Mouse (Mus musculus): ENCODE measurements around the gene Coch. TPM values are rescaled to one million over a fixed set of nuclear protein-coding genes. Genes with fewer than 3 reads are reported as not detected.
A peak's percentile ranks its signal among the peaks of the same experiment; 100 is the strongest.
"Not testable (repeated sequence)": the region's sequence is repeated elsewhere in the genome, so short reads cannot be mapped to it uniquely, and the experiment has no call there.

Coch gene
- polyA plus RNA-seq, 1 experiment from 2014 or later: 3.8 TPM

DNA sequence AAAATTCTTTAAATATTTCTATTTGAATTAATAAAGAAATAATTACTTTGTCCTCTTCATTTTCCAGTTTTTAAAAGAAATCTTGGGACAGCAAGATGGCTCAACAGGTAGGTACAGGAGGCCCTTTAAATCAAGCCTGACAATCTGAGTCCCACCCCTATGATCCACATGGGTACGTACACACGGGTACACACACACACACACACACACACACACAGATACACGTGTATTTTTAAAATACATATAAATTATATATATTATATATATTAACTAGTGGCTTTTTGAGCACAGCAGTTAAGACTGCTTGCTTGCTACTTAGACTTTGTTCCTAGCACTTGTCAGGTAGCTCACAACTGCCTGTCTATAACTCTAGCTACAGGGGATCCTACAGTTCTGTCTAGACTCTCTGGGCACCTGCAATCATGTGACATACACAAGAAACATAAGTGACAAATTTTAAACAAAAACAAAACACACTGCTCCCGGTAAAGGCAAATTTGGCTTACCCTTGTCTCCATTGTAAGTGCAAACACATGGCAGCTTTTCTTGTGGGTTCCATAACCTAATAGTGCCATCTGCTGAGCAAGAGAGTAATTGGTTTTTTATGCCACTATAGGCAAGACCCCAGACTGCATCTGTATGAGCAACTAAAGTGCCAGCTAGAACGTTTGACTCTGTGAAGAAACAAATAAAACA lies 29.7 kb downstream of the Coch start:
- 84% methylated on average over 5 of the region's 5 CpGs for WGBS
- peak; percentile 14 for DNase-seq (ENCODE audit: low spot score)
- no peak overlapping the region for H3K4me3 ChIP-seq (ENCODE audit: low read depth, low read length)
- no peak for ATAC-seq (ENCODE audit: insufficient read depth, low FRiP score, low TSS enrichment)
- H3K9ac ChIP-seq (ENCODE audit: low read length): no peak overlapping the region
- no peaks in the 10 kb centered on the region for H3K36me3 ChIP-seq (ENCODE audit: control insufficient read depth, insufficient read depth, low read length)
- no peak overlapping the region for H3K27ac ChIP-seq (ENCODE audit: low read depth, low read length)
- H3K4me2 ChIP-seq (ENCODE audit: low read depth): no peak overlapping the region
- no peaks in the 10 kb centered on the region for H3K4me1 ChIP-seq (ENCODE audit: control insufficient read depth, insufficient read depth, low read length)
- no peaks in the 10 kb centered on the region for H3K27me3 ChIP-seq (ENCODE audit: control insufficient read depth, insufficient read depth, low read length)
- no peaks in the 10 kb centered on the region for H3K9me3 ChIP-seq (ENCODE audit: control insufficient read depth, low read length)

DNA sequence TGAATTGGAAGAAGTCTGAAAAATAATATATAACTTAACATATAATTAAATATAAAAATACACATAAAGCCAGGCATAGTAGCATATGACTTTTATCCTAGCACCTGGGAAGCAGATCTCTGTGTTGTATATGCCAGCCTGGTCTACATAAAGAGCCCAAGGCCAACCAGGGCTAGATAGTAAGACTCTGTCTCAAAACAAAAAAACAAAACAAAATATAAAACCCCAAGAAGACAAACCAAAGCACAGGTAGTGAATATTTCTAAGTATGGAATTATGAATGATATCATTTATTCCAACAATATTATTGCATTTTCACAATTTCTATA lies 30.2 kb downstream of the Coch start:
- no peak overlapping the region for H3K27ac ChIP-seq (ENCODE audit: low read depth, low read length)
- no peak overlapping the region for H3K4me2 ChIP-seq (ENCODE audit: low read depth)
- DNase-seq (ENCODE audit: low spot score) (no peak), ATAC-seq (ENCODE audit: insufficient read depth, low FRiP score, low TSS enrichment) (no peak)
- H3K9ac ChIP-seq (ENCODE audit: low read length): no peak overlapping the region
- H3K4me3 ChIP-seq (ENCODE audit: low read depth, low read length): no peak overlapping the region
- no peaks in the 10 kb centered on the region for H3K36me3 ChIP-seq (ENCODE audit: control insufficient read depth, insufficient read depth, low read length)
- no peaks in the 10 kb centered on the region for H3K9me3 ChIP-seq (ENCODE audit: control insufficient read depth, low read length)
- H3K27me3 ChIP-seq (ENCODE audit: control insufficient read depth, insufficient read depth, low read length): no peaks in the 10 kb centered on the region
- H3K4me1 ChIP-seq (ENCODE audit: control insufficient read depth, insufficient read depth, low read length): no peaks in the 10 kb centered on the region

DNA sequence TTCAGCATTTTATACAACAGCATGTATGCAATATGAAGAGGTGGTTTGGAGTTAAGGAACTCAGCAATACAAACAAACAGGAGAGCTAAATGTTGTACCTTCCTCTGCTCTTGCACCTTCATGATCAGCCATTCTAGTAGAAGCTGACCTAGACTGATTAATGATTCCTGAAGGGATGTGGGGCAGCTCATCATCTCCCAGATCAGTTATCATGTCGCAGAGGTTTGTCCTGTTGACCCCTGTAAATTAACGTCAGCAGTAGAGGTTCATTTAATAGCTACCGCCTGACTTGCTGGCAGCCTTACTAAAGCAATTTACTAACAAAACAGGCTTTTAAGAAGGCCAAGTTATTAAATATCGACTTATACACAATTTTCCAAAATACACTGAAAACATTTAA lies 40.3 kb downstream of the Coch start:
- WGBS: 85% methylated on average over 4 of the region's 4 CpGs
- no peak overlapping the region for H3K4me3 ChIP-seq (ENCODE audit: low read depth, low read length)
- no peak overlapping the region for H3K4me2 ChIP-seq (ENCODE audit: low read depth)
- H3K36me3 ChIP-seq (ENCODE audit: control insufficient read depth, insufficient read depth, low read length): no peaks in the 10 kb centered on the region
- no peaks in the 10 kb centered on the region for H3K4me1 ChIP-seq (ENCODE audit: control insufficient read depth, insufficient read depth, low read length)
- H3K9ac ChIP-seq (ENCODE audit: low read length): no peak overlapping the region
- ATAC-seq (ENCODE audit: insufficient read depth, low FRiP score, low TSS enrichment) (no peak), DNase-seq (ENCODE audit: low spot score) (no peak)
- no peaks in the 10 kb centered on the region for H3K9me3 ChIP-seq (ENCODE audit: control insufficient read depth, low read length)
- H3K27me3 ChIP-seq (ENCODE audit: control insufficient read depth, insufficient read depth, low read length): no peaks in the 10 kb centered on the region
- no peak overlapping the region for H3K27ac ChIP-seq (ENCODE audit: low read depth, low read length)

DNA sequence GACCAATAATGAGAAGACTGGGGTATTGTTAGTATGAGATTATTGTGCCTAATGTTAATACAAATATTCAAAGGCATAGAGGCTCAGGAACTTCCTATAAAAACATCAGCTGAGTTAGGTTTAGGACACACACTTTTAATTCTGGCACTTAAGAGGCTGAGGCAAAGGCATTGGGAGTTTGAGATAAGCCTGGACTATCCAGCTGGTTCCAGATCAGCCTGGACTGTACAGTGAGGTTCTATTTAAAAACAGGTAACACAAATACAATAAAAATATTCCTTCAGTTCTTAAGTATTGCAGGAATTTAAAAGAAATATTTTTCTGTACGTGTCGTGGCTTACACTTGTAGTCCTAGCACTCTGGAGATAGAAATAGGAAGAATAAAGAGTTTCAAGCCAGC lies 43.1 kb downstream of the Coch start:
- no peak overlapping the region for H3K9ac ChIP-seq (ENCODE audit: low read length)
- no peak overlapping the region for H3K27ac ChIP-seq (ENCODE audit: low read depth, low read length)
- no peaks in the 10 kb centered on the region for H3K27me3 ChIP-seq (ENCODE audit: control insufficient read depth, insufficient read depth, low read length)
- no peak overlapping the region for H3K4me3 ChIP-seq (ENCODE audit: low read depth, low read length)
- ATAC-seq (ENCODE audit: insufficient read depth, low FRiP score, low TSS enrichment): no peak
- H3K9me3 ChIP-seq (ENCODE audit: control insufficient read depth, low read length): no peaks in the 10 kb centered on the region
- H3K4me1 ChIP-seq (ENCODE audit: control insufficient read depth, insufficient read depth, low read length): no peaks in the 10 kb centered on the region
- no peak for DNase-seq (ENCODE audit: low spot score)
- 95% methylated on average over 2 of the region's 2 CpGs for WGBS
- H3K4me2 ChIP-seq (ENCODE audit: low read depth): no peak overlapping the region
- H3K36me3 ChIP-seq (ENCODE audit: control insufficient read depth, insufficient read depth, low read length): no peaks in the 10 kb centered on the region

DNA sequence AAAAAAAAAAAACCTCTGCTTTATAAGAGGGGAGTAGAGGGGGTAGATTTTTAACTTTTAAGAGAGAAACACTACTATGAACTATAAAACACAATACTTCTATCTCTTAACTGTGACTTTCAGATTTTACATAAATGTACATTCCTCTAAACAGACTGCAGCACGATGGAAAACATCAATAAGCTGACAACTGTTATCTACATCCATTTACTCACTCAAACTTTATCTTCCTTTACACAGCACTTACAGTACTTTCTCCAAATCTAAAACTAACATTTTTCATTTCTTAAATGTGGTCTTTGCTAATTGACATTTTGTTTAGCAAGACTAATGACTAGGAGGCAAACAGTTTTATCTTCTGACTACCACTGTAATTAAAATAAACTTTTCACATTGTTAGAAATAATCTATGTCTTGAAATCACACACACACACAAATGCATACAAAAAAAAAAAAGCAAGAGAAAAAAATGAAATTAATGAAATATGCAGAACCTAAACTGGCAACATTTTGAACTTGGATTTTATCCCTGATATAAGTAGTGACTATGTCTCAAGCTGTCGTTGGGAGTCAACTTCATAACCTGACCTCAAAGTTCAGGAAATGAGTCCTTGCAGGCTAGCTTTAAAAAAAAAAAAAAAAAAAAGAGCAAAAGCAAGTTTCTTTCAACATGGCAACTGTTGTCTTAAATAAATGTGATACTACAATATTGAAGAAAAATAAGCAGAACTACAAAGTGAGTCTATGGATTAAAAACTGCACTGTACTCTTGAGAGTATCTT lies 43.7 kb downstream of the Coch start:
- no peak overlapping the region for H3K27ac ChIP-seq (ENCODE audit: low read depth, low read length)
- no peaks in the 10 kb centered on the region for H3K27me3 ChIP-seq (ENCODE audit: control insufficient read depth, insufficient read depth, low read length)
- no peak overlapping the region for H3K9ac ChIP-seq (ENCODE audit: low read length)
- ATAC-seq (ENCODE audit: insufficient read depth, low FRiP score, low TSS enrichment) (no peak), DNase-seq (ENCODE audit: low spot score) (no peak)
- WGBS: 88% methylated on average over 2 of the region's 2 CpGs
- no peak overlapping the region for H3K4me2 ChIP-seq (ENCODE audit: low read depth)
- H3K9me3 ChIP-seq (ENCODE audit: control insufficient read depth, low read length): no peaks in the 10 kb centered on the region
- H3K4me3 ChIP-seq (ENCODE audit: low read depth, low read length): no peak overlapping the region
- H3K36me3 ChIP-seq (ENCODE audit: control insufficient read depth, insufficient read depth, low read length): no peaks in the 10 kb centered on the region
- H3K4me1 ChIP-seq (ENCODE audit: control insufficient read depth, insufficient read depth, low read length): no peaks in the 10 kb centered on the region

DNA sequence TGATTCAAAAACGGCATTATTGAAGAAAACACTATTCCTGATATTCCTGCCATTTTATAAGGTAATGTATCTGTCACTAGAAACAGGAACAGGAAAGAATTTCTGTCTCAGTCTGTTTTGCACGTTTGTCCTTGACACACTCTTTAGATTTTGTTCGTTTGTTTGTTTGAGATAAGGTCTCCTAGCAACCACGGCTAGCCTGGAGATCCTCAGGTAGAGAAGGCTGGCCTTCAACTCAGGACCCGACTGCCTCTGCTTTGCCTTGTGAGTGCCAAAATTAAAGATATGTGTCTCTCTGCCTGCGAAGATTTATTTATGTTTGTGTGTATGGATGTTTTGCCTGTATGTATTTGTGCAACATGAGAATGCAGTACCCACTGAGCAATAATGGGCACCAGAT lies 48.7 kb downstream of the Coch start:
- Histone ChIP-seq H3K9me3 (ENCODE audit: control insufficient read depth, low read length) (no peaks in the 10 kb centered on the region), H3K4me3 (ENCODE audit: low read depth, low read length) (no peak overlapping the region), H3K4me2 (ENCODE audit: low read depth) (no peak overlapping the region), H3K4me1 (ENCODE audit: control insufficient read depth, insufficient read depth, low read length) (no peaks in the 10 kb centered on the region), H3K36me3 (ENCODE audit: control insufficient read depth, insufficient read depth, low read length) (0 out of 2 replicates have a peak, but pooled peaks cover 2% of the 10 kb centered on the region), H3K27me3 (ENCODE audit: control insufficient read depth, insufficient read depth, low read length) (no peaks in the 10 kb centered on the region), H3K27ac (ENCODE audit: low read depth, low read length) (no peak overlapping the region), H3K9ac (ENCODE audit: low read length) (no peak overlapping the region)
- ATAC-seq (ENCODE audit: insufficient read depth, low FRiP score, low TSS enrichment) (no peak), DNase-seq (ENCODE audit: low spot score) (no peak)
- 77% methylated on average over 6 of the region's 6 CpGs for WGBS

DNA sequence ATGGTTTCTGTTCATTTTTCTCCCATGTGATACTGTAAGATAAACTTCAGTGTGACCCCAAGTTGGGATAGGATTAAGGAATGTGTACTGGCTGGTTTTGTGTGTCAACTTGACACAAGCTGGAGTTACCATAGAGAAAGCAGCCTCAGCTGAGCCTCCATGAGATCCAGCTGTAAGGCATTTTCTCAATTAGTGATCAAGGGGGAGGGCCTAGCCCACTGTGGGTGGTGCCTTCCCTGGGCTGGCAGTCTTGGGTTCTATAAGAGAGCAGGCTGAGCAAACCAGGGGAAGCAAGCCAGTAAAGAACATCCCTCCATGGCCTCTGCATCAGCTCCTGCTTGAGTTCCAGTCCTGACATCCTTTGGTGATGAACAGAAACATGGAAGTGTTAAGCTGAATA lies 56.3 kb downstream of the Coch start:
- H3K9me3 ChIP-seq (ENCODE audit: control insufficient read depth, low read length); H3K27ac ChIP-seq (ENCODE audit: low read depth, low read length); DNase-seq (ENCODE audit: low spot score); H3K4me3 ChIP-seq (ENCODE audit: low read depth, low read length); H3K9ac ChIP-seq (ENCODE audit: low read length); H3K27me3 ChIP-seq (ENCODE audit: control insufficient read depth, insufficient read depth, low read length); H3K36me3 ChIP-seq (ENCODE audit: control insufficient read depth, insufficient read depth, low read length); H3K4me2 ChIP-seq (ENCODE audit: low read depth); H3K4me1 ChIP-seq (ENCODE audit: control insufficient read depth, insufficient read depth, low read length); ATAC-seq (ENCODE audit: insufficient read depth, low FRiP score, low TSS enrichment): not testable (repeated sequence)

Other genes starting within 250 kb of the Coch start
- 38.6 and 43.9 TPM in 2 replicates for gene G2e3, start 245.3 kb upstream of the Coch start, polyA plus RNA-seq (2014; fragmentation: Nextera tagmentation; extraction: Ambion mirVana)
- gene Scfd1, start 215.8 kb upstream of the Coch start, polyA plus RNA-seq (2014; fragmentation: Nextera tagmentation; extraction: Ambion mirVana): 78.5 and 79.4 TPM in 2 replicates
- 44.2 and 50.1 TPM in 2 replicates for gene Ap4s1, start 97.7 kb downstream of the Coch start, polyA plus RNA-seq (2014; fragmentation: Nextera tagmentation; extraction: Ambion mirVana)
- 57.7 and 60.1 TPM in 2 replicates for gene Strn3, start 98.6 kb downstream of the Coch start, polyA plus RNA-seq (2014; fragmentation: Nextera tagmentation; extraction: Ambion mirVana)
- 36.4 and 36.5 TPM in 2 replicates for gene Hectd1, start 236.2 kb downstream of the Coch start, polyA plus RNA-seq (2014; fragmentation: Nextera tagmentation; extraction: Ambion mirVana)